Mouse (Mus musculus): Measurements from ENCODE around the gene Ippk.

The Ippk gene

DNA sequence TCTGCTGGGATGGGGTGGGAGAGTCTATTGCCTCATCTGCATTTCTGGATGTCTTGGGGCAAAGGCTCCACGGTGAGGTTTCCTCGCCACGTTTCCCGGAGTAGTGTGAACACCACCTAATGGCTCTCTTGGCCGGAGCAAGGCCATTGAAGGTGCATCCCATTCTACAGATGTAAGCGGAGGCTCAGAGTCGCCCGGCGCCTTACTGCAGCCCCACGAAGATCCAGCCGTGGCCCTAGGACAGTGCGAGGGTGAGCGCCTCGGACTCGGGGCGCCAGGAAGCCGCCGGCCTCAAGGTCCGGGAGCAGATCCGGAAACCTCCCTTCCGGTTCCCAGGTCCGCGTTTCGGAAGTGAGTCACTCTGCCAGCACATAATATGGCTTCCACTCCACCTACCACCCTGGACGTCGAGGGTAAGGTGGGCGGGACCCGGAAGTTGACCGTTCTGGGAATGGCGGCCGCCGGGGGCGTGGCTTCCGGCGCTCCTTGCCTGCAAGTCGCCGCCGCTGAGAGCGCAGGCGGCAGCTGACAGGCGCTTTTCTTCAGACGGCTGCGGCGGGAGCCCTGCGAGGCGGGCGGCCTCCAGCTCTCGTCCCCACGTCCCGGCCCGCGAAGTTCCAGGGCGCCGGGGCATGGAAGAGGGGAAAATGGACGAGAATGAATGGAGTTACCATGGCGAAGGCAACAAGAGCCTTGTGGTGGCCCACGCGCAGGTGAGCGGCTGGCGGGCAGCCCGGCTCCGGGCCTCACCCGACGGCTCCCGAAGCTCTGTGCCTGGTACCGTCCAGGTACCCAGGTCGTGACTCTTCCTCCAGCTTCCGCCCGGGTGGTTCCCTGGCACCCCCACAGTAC, at the start of gene Ippk:
Ippk (plus strand) TSS at position 496 of the 852 bp plus-strand sequence.
- DNase-seq (ENCODE audit: extremely low read depth, low read depth, low spot score) = peak; percentile 72

DNA sequence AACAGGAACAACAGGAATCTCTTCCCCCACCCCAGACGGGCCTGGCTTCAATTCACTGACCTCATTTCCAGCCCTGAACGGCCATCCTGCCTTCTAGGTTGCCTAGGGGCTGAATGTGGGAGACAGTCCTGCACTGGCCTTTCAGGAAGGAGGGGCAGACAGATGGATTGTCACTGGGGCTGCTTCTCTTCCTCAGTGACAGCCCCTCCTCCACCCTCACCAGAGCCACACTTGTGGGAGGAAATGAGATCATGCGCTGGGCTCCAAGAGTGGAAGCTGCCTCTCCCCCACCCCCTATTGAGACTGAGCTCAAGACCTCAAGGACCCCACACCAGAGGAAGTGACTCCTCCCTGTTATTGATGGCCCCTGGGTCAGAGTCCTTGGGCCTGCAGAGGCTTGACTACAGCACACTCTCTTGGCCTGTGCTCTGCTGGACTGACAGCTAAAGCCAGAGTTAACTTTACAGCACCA, 49.6 kb upstream of the Ippk start:
- no peak for DNase-seq (ENCODE audit: extremely low read depth, low read depth, low spot score)

DNA sequence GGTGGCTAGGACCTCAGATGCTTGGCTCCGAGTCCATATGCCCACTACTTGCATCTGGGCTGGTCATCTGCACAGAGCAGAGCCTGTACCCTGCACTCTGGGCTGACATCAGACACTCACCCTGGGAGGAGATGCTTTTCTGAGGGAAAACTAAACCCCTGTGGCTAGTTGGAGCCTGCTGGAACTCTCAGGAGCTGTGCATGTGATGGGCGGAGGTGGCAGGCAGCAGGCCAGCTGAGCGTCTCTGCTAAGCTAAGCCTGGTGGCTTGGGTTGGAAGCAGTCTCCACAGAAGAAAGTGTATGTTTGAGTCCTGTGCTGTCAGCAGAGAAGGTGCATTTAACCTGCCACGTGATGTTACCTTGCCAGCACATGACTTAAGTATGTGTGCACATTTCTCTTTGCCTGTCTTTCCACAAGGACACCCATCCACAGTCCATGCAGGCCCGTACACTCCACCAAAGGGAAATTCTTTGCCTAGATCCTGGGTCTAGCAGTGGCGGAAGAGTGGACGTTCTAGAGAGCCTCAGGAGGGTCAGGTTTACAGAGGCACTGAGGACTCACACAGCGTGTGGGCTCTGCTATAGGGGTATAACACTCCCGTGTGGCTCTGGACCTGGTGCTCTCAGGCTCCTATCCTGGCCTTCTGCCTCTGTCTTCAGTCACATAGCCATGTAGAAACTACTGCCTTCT, 48.5 kb upstream of the Ippk start:
- DNase-seq (ENCODE audit: extremely low read depth, low read depth, low spot score) = no peak

DNA sequence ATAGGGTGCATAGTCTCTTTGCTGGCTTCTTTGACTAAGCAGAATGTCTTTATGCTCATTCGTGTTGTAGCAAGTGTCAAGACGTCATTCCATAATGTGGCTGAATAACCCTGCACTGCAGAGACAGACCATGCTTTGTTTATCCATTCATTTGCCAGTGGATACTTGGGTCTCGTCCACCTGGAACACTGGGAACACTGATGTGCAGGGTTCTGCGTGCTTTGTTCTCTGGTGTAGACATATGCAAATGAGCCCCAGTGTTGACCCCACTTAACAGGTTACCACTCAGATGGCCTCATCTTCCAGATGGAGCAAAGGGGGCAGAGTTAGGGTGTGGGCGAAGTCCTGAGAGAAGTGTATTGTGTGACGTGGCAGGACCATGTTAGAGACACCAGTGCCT, 46.7 kb upstream of the Ippk start:
- DNase-seq (ENCODE audit: extremely low read depth, low read depth, low spot score) = no peak

DNA sequence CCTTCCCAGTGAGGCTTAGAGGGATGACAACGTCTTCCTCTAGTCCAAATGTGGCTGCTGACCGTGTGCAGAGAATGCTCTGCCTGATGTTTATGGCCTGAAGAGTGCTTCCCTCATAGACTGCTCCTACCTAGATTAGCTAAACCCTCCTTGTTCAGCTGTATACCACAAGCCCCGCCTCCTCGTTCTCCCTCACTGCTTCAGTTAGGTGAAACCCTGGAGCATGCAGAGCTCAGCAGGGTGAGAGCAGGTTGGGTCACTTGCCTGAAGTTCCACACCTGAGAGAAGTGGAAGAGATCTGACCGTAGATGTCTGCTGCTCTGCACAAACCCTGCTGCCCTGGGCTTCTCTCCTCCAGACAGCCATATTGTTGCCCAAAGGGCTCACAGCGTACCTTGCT, 46.3 kb upstream of the Ippk start:
- no peak for DNase-seq (ENCODE audit: extremely low read depth, low read depth, low spot score)

DNA sequence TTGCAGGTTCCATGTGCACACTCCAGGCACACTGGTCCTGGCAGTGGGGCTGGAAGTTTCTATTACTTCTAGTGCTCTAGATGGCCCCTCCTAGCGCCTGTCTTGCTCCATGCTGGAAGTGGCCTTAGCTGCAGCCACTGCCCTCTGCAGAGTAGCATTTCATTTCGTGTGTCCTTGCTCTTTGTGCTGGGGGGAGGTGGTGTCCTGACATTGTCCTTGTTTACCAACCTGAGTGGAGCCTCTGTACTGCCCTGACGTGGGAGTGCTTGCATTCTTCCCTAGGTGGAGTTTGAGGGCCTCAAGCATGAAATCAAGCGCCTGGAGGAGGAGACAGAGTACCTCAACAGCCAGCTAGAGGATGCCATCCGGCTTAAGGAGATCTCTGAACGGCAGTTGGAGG, 43.4 kb upstream of the Ippk start:
- DNase-seq (ENCODE audit: extremely low read depth, low read depth, low spot score) = no peak

DNA sequence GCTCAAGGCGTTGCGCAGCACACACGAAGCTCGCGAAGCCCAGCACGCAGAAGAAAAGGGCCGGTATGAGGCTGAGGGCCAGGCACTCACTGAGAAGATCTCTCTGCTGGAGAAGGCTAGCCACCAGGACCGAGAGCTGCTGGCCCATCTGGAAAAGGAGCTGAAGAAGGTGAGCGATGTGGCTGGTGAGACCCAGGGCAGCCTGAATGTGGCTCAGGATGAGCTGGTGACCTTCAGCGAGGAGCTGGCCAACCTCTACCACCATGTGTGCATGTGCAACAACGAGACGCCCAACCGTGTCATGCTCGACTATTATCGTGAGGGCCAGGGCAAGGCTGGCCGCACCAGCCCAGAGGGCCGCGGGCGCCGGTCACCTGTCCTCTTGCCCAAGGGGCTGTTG, 41.7 kb upstream of the Ippk start:
- DNase-seq (ENCODE audit: extremely low read depth, low read depth, low spot score) = no peak

DNA sequence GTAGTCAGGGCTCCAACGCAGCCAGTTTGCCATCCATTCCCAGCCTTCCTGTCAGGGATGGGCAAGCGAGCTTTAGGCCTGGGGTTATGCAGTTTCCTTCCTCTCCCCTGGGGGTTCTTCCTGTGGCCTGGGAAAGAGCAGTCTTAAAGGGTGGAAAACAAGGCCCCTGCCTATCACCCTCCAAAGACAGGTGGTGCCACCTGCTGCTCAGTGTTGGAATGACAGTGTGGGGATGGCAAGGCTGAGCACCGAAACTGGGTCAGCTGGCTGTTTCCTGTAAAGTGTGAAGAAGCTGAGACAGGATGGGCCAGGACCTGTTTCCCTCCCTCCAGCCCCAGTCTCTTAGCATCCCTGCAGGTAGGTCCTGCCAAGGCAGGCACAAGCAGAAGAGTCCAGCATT, 39.8 kb upstream of the Ippk start:
- no peak for DNase-seq (ENCODE audit: extremely low read depth, low read depth, low spot score)

DNA sequence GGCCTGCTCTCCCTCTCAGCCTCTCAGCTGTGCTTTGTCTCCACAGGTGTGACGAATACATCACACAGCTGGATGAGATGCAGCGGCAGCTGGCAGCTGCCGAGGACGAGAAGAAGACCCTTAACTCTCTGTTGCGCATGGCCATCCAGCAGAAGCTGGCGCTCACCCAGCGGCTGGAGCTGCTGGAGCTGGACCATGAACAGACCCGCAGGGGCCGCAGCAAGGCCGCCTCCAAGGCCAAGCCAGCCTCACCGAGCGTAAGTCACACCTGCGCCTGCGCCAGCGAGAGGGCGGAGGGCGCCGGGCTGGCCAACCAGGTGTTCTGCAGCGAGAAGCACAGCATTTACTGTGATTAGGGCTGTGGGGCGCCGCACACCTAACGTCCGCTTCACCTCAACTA, 38.1 kb upstream of the Ippk start:
- no peak for DNase-seq (ENCODE audit: extremely low read depth, low read depth, low spot score)

DNA sequence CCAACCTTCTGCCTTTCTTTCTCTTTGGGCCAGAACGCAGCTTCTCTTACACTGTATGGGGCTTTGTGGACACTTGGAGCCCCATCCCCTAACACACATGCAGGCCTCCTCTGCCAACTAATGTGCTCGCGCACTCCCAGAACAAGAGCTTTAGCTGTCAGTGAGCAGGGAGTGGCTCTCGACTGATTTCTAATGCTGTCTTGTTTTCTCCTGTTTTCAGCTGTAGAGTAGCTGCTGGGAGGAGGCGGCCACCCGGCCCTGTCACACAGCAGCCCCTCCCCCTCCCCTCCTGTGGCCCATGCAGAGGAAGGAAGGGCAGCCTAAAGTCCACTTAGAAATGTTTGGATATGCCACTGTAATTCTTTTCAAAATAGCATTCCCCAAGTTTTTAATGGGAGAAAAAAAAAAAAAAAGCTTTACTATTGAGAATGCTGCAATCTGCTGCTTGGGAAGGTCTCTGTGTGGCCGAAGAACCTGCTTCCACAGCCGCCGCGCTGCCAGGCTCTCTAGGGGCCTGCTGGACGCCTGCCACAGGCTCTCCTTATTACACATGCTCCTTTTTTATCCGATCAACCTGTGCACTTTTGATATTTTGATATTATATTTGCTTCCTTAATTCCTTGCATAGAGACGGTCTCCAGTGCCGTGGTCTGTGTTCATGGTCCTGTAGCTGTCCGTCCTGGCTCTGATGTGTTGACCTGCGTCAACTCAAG, 36.1 kb upstream of the Ippk start:
- no peak for DNase-seq (ENCODE audit: extremely low read depth, low read depth, low spot score)

DNA sequence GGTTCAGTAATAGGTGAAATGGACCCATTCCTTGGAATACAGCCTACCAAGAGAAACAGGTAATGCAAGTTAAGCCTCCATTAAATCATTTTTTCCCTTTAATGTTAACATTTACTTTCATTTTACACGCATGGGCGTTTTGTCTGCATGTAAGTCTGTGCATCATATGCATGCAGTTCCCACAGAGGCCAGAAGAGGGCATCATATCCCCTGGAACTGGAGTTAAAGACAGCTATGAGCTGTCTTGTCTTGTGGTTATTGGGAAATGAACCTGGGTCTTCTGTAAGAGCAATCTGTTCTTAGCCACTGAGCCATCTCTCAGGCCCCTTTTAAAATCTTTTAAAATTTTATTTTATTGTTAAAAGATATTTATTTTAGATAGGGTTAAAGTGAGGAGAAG, 29.7 kb upstream of the Ippk start:
- DNase-seq (ENCODE audit: extremely low read depth, low read depth, low spot score) = no peak

DNA sequence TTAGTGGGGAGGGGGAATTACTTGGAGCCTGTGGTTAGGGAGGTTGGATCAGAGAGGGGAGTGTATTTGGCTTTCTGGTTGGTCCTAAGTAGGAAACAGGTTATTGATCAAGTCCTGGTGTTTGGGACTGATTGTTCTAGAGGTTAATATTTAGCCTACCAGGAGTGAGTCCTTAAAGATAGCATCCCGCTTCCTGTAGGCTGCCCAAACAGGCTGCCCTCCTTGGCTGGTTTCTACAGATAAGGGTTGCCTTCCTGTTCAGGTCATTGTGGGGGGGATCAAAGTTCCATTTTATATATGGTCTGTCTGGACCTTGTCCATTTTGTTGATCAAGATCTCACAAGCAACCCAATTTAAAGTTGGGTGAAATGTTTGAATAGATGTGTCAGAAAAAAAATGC, 27.5 kb upstream of the Ippk start:
- DNase-seq (ENCODE audit: extremely low read depth, low read depth, low spot score) = no peak

DNA sequence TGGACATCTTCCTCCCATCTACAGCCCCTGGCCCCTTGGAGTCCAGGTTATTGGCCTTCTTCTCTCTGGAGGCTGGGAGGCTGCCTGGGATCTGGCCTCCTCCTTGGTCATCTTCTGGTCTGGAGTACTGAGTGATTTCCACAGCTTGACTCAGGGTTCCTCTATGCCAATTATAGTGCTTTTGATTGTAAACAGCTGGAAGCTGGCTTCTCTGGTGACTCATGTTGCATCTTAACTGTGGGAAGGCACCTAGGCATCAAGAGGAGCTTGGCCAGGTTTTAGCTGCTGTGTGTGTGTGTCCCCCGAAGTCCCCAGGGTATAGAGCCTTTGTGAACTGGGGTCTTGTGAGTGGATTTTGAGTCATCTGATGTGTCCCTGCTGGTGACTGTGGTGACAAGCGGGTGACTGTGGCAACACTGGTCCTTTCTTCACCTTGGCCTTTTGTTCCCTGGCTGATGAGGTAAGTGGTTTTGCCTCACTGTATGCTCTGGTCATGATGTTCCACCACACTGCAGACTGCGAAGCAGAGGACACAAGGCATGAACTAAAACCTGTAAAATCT, 26.1 kb upstream of the Ippk start:
- no peak for DNase-seq (ENCODE audit: extremely low read depth, low read depth, low spot score)

DNA sequence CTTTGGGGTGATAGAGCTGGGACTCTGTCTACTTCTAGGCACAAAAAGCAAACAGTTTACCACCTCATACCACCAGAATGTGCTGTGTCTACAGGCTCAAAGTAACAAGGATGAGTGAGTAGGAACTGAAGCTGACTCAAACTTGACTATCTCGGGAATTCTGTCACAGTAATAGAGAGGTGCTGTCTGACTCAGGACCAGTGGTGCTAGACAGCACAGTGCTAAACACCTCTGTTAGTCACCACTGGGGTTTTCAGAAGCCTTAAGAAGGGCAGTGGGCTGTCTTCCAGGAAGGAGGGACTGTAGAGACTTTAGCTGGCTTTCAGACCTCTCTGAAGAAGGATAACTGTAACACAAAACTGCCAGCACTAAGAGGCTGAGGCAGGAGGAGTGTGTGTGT, 24.3 kb upstream of the Ippk start:
- no peak for DNase-seq (ENCODE audit: extremely low read depth, low read depth, low spot score)

DNA sequence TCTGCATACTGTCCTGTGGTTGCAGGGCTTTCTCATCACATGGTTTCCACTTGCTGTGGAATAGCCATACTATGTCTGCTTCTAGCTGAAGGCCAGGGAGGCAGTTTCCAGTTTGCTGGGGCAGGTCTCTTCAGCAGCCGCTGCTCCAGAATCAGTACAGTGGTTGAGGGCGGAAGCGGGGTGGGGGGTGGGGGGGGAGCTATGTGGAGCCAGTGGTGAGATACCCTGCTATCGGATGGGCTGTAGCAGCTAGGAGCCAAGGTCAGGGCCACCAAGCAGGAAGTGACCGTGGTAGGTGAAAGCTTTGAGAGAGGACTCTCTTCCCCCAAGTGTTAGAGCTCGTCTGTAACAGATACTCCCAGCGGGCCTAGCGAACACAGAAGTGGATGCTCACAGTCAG, 22.9 kb upstream of the Ippk start:
- DNase-seq (ENCODE audit: extremely low read depth, low read depth, low spot score) = no peak

DNA sequence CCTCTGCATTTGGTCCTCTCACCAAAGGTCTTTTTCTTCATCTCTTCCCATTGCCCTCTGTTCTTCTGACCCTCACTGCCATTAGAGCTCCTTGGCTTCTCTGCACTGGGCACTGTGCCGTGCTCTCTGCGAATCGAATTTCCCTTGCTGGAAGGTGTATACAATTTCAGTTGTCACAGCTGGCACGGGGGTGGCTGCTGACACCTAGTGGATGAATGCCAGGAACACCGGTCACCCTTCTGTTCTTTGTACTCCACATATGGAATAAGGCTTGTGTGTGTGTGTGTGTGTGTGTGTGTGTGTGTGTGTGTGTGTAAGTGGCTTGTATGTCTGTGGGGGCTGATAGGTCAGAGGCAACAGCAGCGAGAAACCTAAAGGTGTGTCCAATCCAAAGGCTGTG, 20.9 kb upstream of the Ippk start:
- no peak for DNase-seq (ENCODE audit: extremely low read depth, low read depth, low spot score)

DNA sequence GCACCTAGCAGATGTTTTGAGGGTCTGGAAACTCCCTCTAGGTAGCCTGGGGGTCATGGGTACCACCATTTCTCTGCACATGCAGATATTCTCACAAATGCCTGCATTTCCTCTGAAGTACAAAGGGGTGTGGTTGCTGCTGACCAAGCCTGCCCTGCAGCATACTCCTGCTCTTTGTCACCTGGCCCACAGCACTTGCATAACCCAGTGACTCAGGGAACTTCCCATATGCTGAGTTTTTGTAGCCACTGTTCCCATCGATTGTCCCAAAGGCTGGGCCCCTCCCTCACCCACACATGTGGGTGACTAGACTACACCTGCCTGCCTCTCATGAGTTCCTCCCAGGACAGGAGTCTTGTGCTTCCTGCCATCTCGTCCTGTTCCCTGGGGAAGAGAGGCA, 18.4 kb upstream of the Ippk start:
- DNase-seq (ENCODE audit: extremely low read depth, low read depth, low spot score) = peak; percentile 37

DNA sequence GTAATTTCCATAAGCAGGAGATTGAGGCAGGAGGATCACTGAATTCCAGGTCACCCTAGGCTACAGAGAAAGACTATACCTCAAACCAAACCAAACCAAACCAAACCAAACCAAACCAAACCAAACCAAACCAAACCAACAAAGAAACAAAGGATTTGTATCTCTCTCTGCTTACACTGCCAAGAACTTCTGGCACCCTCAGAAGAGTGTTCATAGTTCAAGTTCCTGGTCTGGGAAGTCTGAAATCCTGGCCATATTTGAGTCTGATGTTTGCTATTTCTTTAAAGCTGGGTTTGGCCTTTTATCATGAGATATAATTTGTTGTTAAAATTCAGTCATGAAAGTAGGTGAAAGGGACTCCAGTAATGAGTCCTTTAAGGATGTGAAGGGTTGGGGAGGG, 13.3 kb upstream of the Ippk start:
- DNase-seq (ENCODE audit: extremely low read depth, low read depth, low spot score) = no peak

DNA sequence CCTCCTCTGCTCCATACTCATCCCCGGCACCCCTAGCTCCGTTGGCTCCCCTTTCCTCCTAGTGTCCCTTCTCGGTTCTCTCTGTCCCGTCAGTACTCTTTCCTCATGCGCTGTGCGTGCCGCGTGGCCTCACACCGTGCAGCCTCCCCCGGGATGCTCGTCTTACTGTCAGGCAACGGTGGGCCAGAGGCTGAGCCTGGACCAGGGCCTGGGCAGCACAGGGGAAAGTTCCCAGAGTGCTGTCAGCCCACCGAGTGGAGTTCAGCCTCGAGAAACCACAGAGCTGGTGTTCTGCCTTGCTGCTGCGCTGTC, 513 bp downstream of the Ippk start:
- DNase-seq (ENCODE audit: extremely low read depth, low read depth, low spot score) = no peak

DNA sequence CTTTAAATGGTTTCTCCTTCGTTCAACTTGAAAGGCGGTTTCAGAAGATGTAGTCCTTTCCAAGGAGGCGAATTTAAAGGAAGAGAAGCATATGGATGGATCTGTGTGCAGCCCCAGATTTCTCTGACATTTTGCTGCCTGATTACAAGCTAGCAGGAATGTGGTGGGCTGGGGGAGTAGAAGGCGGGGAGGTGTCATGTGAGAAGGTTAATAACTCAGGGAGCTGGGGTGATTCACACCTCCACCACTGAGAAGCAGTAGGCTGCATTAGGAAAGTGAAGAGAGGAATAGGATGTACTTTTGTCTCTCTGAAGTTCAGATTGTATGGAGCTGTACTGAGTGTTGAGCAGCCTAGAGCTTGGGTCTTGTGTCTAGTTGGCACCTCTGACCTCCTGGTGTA, 910 bp downstream of the Ippk start:
- no peak for DNase-seq (ENCODE audit: extremely low read depth, low read depth, low spot score)

DNA sequence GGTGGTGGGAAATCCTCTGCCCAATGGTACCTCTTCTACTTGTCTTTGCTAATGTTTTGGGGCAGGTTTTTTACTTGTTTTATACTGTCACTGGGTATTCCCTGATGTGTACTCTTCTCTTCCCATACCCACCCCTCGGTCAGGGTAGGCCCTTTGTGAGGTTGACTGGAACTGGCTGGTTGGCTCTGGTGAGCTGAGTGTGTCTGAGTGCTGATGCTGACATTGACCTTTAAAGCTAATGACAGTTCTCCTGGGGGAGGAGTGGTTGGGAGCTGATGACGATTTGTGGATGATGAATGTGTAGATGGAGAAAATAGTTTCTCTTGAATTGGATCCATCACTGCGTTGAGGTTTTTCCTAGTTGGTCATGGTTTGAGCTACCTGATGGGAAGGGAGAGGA, 5.7 kb downstream of the Ippk start:
- DNase-seq (ENCODE audit: extremely low read depth, low read depth, low spot score) = no peak
